Mouse (Mus musculus) liver, embryonic 13.5 days (tissue): Measurements from ENCODE around the gene Arhgap8. TPM values are rescaled to one million over a fixed set of nuclear protein-coding genes. Genes with fewer than 3 reads are reported as not detected.
A peak's percentile ranks its signal among the peaks of the same experiment; 100 is the strongest.
"Not testable (repeated sequence)": the region's sequence is repeated elsewhere in the genome, so short reads cannot be mapped to it uniquely, and the experiment has no call there.

Experiments
- ATAC-seq: fragments of 200-750 bp; cut with Nextera tagmentation; 2 replicates; pipeline ENCODE4 v1.8.0; 2017; ENCODE audit warnings: low read depth, mild to moderate bottlenecking, moderate number of reproducible peaks, moderate library complexity
- DNase-seq: peaks from one replicate; pipeline ENCODE4 v3.0.0; 2022
- H3K27ac ChIP-seq: fragments of 300-500 bp; sonication (generic); 2 replicates; pipeline ENCODE4 v1.5.1; 2015; ENCODE audit warnings: moderate library complexity, mild to moderate bottlenecking, inconsistent platforms
- H3K27me3 ChIP-seq: fragments of 300-500 bp; sonication (generic); 2 replicates; pipeline ENCODE4 v1.6.1; 2015; ENCODE audit warnings: mild to moderate bottlenecking, inconsistent platforms
- H3K36me3 ChIP-seq: fragments of 300-500 bp; sonication (generic); 2 replicates; pipeline ENCODE4 v1.6.1; 2015; ENCODE audit warnings: mild to moderate bottlenecking, inconsistent platforms
- H3K4me1 ChIP-seq: fragments of 300-500 bp; sonication (generic); replicated peaks from 2 replicates; pipeline ENCODE4 v1.6.1; 2015; ENCODE audit warnings: inconsistent platforms
- H3K4me2 ChIP-seq: fragments of 300-500 bp; sonication (generic); 2 replicates; pipeline ENCODE4 v1.6.1; 2015; ENCODE audit warnings: inconsistent platforms, mild to moderate bottlenecking, moderate library complexity
- H3K4me3 ChIP-seq: fragments of 300-500 bp; sonication (generic); replicated peaks from 2 replicates; pipeline ENCODE4 v1.5.1; 2015; ENCODE audit warnings: mild to moderate bottlenecking, inconsistent platforms
- H3K9ac ChIP-seq: fragments of 300-500 bp; sonication (generic); 2 replicates; pipeline ENCODE4 v1.6.1; 2015; ENCODE audit warnings: mild to moderate bottlenecking, inconsistent platforms
- H3K9me3 ChIP-seq: fragments of 300-500 bp; sonication (generic); replicated peaks from 2 replicates; pipeline ENCODE4 v1.6.1; 2016; ENCODE audit warnings: inconsistent platforms
- WGBS: fragments of 180-500 bp; shearing (Covaris S2); methylation state at CpG from one replicate; pipeline ENCODE4 v1.1.7; 2015; ENCODE audit not compliant: insufficient replicate concordance; 5-methylcytosine and 5-hydroxymethylcytosine counted together
- polyA plus RNA-seq: library from polyadenylated mRNA; unstranded; fragments of >200 nt; fragmentation: Nextera tagmentation; extraction: Ambion mirVana; gene quantifications from 2 replicates; pipeline ENCODE4 v1.2.1, GENCODE M21; 2015

Gene Arhgap8
- polyA plus RNA-seq, 1 experiment from 2014 or later, result 0.54 TPM

DNA sequence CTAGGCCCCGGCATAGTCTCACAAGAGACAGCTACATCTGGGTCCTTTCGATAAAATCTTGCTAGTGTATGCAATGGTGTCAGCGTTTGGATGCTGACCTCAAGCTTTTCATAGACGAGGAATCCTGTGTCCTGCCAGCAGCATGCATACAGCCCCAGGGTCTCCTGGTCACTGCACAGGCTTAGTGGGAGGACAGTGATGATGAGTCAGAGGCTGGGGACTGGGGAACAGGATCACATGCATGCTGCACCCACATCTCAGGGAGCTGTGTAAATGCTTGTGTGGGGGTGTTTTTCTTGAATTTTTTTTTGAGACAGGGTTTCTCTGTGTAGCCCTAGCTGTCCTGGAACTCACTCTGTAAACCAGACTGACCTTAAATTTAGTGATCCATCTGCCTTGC, 48.7 kb downstream of the Arhgap8 start:
- not testable (repeated sequence) for DNase-seq, H3K9ac ChIP-seq, ATAC-seq, H3K27ac ChIP-seq, H3K36me3 ChIP-seq, H3K9me3 ChIP-seq, H3K4me1 ChIP-seq, H3K4me3 ChIP-seq, H3K27me3 ChIP-seq, H3K4me2 ChIP-seq
- 63% methylated on average over 4 of the region's 4 CpGs for WGBS

DNA sequence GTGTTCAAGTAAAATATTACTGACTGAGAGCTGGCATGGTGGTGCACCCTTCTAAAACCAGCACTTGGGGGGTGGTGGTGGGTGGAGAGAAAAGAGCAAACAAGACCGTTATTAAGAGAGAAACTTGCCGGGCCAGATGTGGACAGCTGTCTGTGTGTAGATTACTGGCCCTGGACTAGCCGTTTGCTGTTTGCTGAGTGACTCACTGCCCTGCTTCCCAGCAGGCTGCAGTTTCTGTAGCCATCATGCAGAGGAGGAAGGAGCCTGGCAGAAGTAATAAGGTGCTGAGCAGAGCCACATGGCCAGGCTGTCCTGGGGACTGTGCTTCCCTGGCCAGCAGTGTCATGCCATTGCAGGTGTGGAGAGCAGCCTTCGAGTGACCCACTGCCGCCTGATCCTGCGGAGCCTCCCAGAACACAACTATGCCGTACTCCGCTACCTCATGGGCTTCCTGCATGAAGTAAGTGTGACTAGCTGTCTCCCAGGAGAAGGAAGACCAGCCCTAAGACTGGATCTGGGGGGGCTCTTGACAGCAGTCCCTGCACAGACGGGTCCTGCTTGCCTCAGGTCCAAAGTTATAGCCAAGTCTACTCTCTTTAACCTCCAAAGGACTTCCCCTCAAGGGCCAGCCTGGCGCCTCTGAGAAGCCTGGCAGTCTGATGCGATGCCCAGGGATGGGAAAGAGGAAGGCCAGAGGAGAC, 49.9 kb downstream of the Arhgap8 start:
- ATAC-seq (no peak), DNase-seq (no peak)
- Histone ChIP-seq H3K4me2 (no peak overlapping the region), H3K4me1 (no peaks in the 10 kb centered on the region), H3K27ac (no peak overlapping the region), H3K4me3 (no peak overlapping the region), H3K9me3 (no peaks in the 10 kb centered on the region), H3K27me3 (no peaks in the 10 kb centered on the region), H3K36me3 (no peaks in the 10 kb centered on the region), H3K9ac (no peak overlapping the region)
- 67% methylated on average over 11 of the region's 11 CpGs for WGBS

DNA sequence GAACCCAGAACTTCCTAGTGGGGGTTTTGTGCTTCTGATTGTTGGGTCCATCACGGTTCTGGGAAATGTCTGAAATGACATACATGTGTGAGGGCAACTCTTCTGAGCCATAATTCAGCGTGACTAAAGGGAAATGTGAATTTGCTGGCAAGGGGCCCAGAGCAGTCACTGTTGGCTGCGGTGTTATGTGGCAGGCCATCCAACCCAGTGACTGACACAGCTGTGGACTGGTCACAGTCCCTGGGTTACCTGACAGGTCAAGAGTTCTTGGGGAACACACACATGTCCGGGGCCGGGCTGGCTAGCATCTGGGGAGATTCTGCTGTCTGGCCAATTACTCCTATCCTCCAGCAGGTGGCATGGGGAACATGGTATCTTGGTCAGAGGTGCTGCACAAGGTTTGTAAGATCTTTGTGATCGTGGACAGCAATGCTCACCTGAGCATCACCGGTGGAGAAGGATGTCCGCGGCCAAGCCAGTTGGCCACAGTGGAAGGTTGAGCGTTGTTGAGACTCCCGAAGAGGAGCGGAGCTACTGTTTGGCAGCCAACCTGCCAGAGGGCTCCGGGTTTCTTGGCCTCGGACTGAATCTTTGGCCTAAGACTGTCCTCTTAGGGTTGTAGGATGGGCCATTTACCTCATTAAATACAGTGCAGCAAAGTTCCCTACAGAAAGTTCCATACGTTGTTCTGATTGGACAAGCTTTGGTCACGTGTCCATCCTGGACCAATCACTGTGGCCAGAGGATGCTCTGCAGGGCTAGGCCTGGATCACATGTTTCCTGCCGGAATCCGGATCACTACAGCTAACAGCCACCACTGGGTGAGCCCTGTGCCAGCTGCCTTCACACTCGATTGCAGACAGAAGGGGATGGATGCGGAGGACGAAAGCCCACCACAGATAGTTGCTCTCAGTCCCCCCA, 52.6 kb downstream of the Arhgap8 start:
- no peaks in the 10 kb centered on the region for H3K4me1 ChIP-seq
- no peak for DNase-seq
- WGBS, result 70% methylated on average over 21 of the region's 21 CpGs
- no peaks in the 10 kb centered on the region for H3K27me3 ChIP-seq
- no peak overlapping the region for H3K4me3 ChIP-seq
- no peak overlapping the region for H3K9ac ChIP-seq
- H3K4me2 ChIP-seq, result no peak overlapping the region
- no peak for ATAC-seq
- no peaks in the 10 kb centered on the region for H3K9me3 ChIP-seq
- no peak overlapping the region for H3K27ac ChIP-seq
- H3K36me3 ChIP-seq, result no peaks in the 10 kb centered on the region

DNA sequence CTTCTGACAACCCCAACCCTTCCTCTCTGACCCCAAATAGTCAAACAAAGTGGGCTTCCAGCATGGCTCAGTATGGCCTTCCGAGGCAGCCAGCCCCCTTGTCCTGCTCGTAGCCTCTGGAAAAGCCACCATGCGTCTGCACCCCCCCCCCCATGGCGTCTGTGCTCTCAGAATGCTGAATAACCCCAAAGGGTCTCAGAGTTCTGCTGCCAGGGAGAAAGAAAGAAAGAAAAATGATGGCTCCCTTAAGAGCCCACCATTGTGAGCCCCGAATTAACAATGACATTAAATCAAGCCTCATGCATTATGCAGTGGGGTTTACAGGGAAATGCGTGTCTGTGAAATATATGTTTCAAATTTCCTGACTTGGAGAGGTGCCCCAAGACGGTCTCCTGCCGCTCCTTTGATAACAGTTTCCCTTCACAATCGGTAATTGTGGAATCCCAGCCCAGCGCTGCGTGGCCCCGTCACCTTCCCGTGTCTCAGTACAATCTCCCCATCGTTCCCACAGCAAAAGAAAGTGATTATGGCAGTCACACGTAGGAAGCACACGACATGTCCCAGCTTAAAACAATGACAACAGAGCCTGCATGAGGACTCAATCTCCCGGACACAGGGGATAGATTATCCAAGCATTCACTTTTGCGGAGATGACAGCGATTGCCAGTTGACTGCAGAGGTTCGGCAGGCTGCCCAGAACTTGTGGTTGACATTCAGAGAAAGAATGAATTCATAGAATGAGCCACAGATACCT, 55.7 kb downstream of the Arhgap8 start:
- Histone ChIP-seq H3K9ac (no peak overlapping the region), H3K27ac (no peak overlapping the region), H3K36me3 (no peaks in the 10 kb centered on the region), H3K27me3 (no peaks in the 10 kb centered on the region), H3K4me2 (no peak overlapping the region), H3K4me1 (no peaks in the 10 kb centered on the region), H3K4me3 (no peak overlapping the region), H3K9me3 (no peaks in the 10 kb centered on the region)
- WGBS, result 58% methylated on average over 20 of the region's 20 CpGs
- no peak for DNase-seq
- ATAC-seq, result no peak

DNA sequence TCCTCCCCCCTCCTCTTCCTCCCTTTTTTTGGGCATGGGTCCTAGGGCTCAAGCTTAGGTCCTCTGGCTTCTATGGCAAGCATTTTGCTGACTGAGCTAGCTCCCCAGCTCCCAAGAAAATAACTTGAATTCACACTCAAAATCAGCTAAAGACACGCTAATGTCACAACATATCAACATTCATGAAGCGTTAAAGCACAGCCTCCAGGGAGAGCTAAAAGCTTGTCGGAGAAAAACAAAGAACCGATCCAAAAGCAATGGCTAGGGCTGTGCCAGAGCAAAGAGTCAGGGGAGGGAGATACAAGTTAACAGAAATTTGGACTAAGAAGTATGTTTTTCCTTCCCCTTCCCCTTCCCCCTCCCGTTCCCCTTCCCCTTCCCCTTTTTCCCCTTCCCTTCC, 58.7 kb downstream of the Arhgap8 start:
- Histone ChIP-seq H3K36me3 (no peaks in the 10 kb centered on the region), H3K4me1 (no peaks in the 10 kb centered on the region), H3K9me3 (no peaks in the 10 kb centered on the region), H3K27me3 (no peaks in the 10 kb centered on the region), H3K4me2 (no peak overlapping the region), H3K27ac (no peak overlapping the region), H3K9ac (no peak overlapping the region), H3K4me3 (no peak overlapping the region)
- DNase-seq (no peak), ATAC-seq (no peak)
- WGBS, result 47% methylated on average over 5 of the region's 5 CpGs

DNA sequence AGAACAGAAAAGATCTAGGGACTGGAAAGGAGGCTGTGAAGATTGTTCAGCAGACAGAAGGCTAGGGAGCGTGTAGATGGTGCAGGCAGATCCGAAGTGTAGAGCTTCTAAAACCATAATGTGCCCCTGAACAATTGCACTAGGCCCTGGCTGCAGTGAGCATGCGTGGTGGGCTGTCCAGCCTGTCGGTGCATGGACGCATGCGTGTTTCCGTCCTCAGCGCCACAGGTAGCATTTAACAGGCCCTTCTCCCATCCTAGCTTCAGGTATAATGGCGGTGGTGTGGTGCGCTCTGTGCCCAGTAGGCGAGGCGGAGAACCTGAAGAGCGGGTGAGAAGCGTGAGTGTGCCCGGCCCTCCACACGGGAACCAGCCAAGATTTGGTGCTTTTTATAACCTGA, 65.0 kb downstream of the Arhgap8 start:
- Histone ChIP-seq H3K9me3 (no peaks in the 10 kb centered on the region), H3K9ac (no peak overlapping the region), H3K27ac (no peak overlapping the region), H3K4me1 (no peaks in the 10 kb centered on the region), H3K27me3 (no peaks in the 10 kb centered on the region), H3K4me3 (no peak overlapping the region), H3K4me2 (no peak overlapping the region), H3K36me3 (no peaks in the 10 kb centered on the region)
- no peak for ATAC-seq
- DNase-seq, result no peak
- WGBS, result 86% methylated on average over 16 of the region's 16 CpGs

DNA sequence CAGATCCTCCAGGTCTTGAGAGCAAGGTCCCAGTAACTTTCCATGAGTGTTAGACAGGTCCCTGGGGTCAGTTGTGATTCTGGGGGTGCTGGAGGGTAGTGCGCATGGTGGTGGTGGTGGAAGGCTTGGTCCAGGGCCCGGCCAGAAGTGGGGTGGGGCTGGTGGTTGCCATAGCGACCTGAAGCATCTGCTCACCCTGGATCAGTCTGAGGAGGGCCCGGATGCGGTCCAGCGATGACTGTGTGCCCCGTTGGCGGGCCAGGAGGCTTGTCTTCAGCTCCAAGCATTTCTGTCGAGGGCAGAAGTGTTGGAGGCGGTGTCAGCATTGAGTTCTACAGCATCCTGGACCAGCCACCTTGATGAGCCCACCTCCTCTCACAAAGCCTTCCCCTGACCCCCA, 67.3 kb downstream of the Arhgap8 start:
- Histone ChIP-seq H3K9me3 (no peaks in the 10 kb centered on the region), H3K27me3 (no peaks in the 10 kb centered on the region), H3K4me1 (no peaks in the 10 kb centered on the region), H3K36me3 (no peaks in the 10 kb centered on the region), H3K9ac (no peak overlapping the region), H3K4me3 (no peak overlapping the region), H3K27ac (no peak overlapping the region), H3K4me2 (no peak overlapping the region)
- WGBS, result 75% methylated on average over 10 of the region's 10 CpGs
- ATAC-seq, result no peak
- DNase-seq, result no peak

DNA sequence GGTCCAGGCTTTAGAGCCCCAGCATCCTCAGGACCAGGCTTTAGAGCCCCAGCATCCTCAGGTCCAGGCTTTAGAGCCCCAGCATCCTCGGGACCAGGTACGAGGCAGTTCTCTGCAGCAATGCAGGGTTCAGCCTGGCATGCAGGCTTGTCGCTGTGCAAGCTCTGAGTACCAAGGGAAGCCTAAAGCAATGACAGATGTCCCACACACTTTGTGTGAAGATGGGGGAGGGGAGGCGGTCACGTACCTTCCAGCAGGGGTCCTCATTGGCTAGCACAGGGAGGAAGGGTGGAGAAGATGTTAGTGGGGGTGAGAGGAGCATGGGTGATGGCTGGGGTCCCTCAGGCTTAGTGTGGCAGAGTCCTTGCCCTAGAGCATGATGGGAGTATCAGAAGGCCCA, 73.8 kb downstream of the Arhgap8 start:
- WGBS, result 63% methylated on average over 5 of the region's 5 CpGs

DNA sequence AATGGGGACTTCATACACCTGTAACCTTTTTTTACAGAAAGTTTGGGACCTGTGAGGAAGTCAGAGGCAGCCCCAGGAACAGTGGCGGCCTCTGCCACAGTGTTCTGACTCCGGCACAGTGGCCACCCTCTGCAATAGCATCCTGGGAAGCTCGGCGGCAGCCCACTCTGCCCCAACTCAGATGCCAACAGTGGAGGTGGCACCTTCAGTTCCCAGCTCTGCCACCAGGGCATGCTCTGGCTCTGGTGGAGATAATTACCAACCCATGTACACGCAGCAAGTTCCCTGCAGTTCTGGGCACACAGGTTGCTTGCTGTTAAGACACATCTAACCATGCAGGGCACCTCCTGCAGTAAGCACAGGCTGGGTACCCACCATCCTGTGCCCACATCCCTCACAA, 80.3 kb downstream of the Arhgap8 start:
- H3K27me3 ChIP-seq, result no peaks in the 10 kb centered on the region
- ATAC-seq, result no peak

More for the DNA sequence above, 73.8 kb downstream of the Arhgap8 start:
- H3K27me3 ChIP-seq, result no peaks in the 10 kb centered on the region
- no peak overlapping the region for H3K27ac ChIP-seq
- no peak overlapping the region for H3K4me3 ChIP-seq
- no peak overlapping the region for H3K4me2 ChIP-seq
- 0 out of 2 replicates have a peak, but pooled peaks cover 2% of the 10 kb centered on the region for H3K36me3 ChIP-seq
- no peak for DNase-seq
- no peaks in the 10 kb centered on the region for H3K9me3 ChIP-seq
- no peak for ATAC-seq
- H3K4me1 ChIP-seq, result no peaks in the 10 kb centered on the region
- no peak overlapping the region for H3K9ac ChIP-seq

DNA sequence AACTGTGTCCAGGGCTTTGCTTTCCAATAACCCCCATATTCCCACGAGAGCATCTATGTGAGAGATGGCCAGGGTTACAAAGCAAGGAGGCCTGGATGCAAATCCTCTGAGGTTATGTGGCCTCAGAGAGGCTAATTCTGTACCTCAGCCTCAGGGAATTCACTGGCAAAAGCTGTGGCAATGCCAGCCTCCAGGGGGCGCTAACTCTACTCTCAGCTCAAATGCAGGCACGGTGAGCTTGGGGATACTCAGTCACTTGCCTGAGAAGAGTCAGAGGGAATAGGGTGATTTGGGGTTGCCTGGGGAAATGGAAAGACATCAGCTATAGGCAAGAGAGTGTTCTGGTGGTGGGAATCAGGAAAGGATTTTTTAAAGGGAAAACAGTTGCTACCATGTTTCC, 83.8 kb downstream of the Arhgap8 start:
- Histone ChIP-seq H3K4me2 (no peak overlapping the region), H3K4me1 (no peaks in the 10 kb centered on the region), H3K9me3 (no peaks in the 10 kb centered on the region), H3K27ac (no peak overlapping the region), H3K4me3 (no peak overlapping the region), H3K27me3 (no peaks in the 10 kb centered on the region), H3K36me3 (no peaks in the 10 kb centered on the region), H3K9ac (no peak overlapping the region)
- peak; percentile 4 for DNase-seq
- no peak for ATAC-seq
- 45% methylated on average over 3 of the region's 3 CpGs for WGBS

More for the DNA sequence above, 80.3 kb downstream of the Arhgap8 start:
- Histone ChIP-seq H3K9ac (no peak overlapping the region), H3K4me2 (no peak overlapping the region), H3K36me3 (0 out of 2 replicates have a peak, but pooled peaks cover 2% of the 10 kb centered on the region), H3K4me3 (no peak overlapping the region), H3K4me1 (no peaks in the 10 kb centered on the region), H3K9me3 (no peaks in the 10 kb centered on the region), H3K27ac (no peak overlapping the region)
- DNase-seq, result no peak
- 73% methylated on average over 5 of the region's 5 CpGs for WGBS

DNA sequence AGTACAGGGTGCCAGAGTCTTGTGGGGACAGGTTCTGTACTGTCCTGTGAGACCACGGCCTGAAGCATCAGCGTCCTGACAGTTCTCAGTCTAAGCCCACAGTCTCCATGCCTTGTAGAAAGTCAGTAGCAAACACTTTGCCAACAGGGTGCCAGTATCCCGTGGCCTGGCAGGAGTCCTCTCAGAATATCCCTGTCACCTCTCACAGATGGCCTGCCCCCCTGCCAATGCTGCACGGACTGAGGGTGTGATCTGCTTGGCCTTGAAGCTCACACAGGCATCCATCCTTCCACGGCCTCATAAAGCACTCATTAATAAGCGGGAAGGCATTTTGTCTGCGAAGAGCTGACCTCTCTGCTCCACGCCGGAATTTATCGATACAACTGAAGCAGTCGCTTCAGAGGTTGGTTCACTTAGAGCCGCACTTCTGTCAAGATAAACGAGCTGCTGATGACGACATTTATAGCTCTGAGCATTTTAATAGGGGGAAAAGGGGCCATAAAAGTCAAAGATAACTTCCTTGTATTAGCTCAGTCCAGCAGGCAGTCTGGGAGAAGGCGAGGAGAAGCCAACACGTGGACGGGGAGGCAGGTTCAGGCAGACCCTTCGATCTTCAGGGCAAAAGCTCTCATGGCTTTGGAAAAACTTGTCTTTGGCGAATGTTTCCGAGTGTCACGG, 89.6 kb downstream of the Arhgap8 start:
- no peaks in the 10 kb centered on the region for H3K27me3 ChIP-seq
- no peak overlapping the region for H3K9ac ChIP-seq
- no peaks in the 10 kb centered on the region for H3K9me3 ChIP-seq
- H3K27ac ChIP-seq, result no peak overlapping the region
- no peak overlapping the region for H3K4me3 ChIP-seq
- no peaks in the 10 kb centered on the region for H3K36me3 ChIP-seq
- DNase-seq, result no peak
- no peaks in the 10 kb centered on the region for H3K4me1 ChIP-seq
- no peak overlapping the region for H3K4me2 ChIP-seq
- 60% methylated on average over 21 of the region's 21 CpGs for WGBS
- no peak for ATAC-seq
